Comparison of ENCODE assay signal across 21 mouse cellular contexts in genomic region chr14:106259396-106260108, GRCm38 (mm10).
A peak's percentile ranks its signal among the peaks of the same experiment; 100 is the strongest.
DNase-seq lines count a peak whose midpoint lies in the region; ATAC-seq and TF ChIP-seq lines count a peak whose summit lies in the region.
"Had no signal": no experiment of that assay in that cellular context is flagged by ENCODE, and none has a peak within 500 bp of the region (broad histone marks: within the 10 kb centered on the region; RNA-seq: fewer than 3 reads in every experiment).

No protein-coding gene starts in this region.

- no peaks in the 10 kb centered on the region for H3K9me3 ChIP-seq in kidney, postnatal 0 days (replicated peaks; ENCODE audit: low read length)
- H3K9me3 ChIP-seq: heart, embryonic 15.5 days; hindbrain, embryonic 10.5 days; liver, embryonic 13.5 days had no signal

- H3K4me2 ChIP-seq in kidney, postnatal 0 days (ENCODE audit: low read length), result no peak overlapping the region
- H3K4me2 ChIP-seq: embryonic facial prominence, embryonic 13.5 days; heart, embryonic 15.5 days; liver, embryonic 13.5 days; midbrain, embryonic 12.5 days had no signal

- 40% methylated on average over 4 of the region's 4 CpGs for WGBS in kidney, postnatal 0 days

- H3K4me1 ChIP-seq in kidney, postnatal 0 days (replicated peaks; ENCODE audit: insufficient read depth, low read length), result no peaks in the 10 kb centered on the region
- H3K4me1 ChIP-seq: embryonic facial prominence, embryonic 13.5 days; heart, embryonic 15.5 days; hindbrain, embryonic 10.5 days; liver, embryonic 13.5 days; midbrain, embryonic 12.5 days had no signal

- TF ChIP-seq CTCF in kidney, postnatal 0 days (IDR thresholded peaks at IDR 0.05; ENCODE audit: low read depth), result no peak

- no peaks in the 10 kb centered on the region for H3K36me3 ChIP-seq in kidney, postnatal 0 days (ENCODE audit: insufficient read depth, low read length)
- H3K36me3 ChIP-seq: embryonic facial prominence, embryonic 13.5 days; G1E; heart, embryonic 15.5 days; hindbrain, embryonic 10.5 days; liver, embryonic 13.5 days; midbrain, embryonic 12.5 days had no signal

- ATAC-seq in kidney, postnatal 0 days (replicated peaks; ENCODE audit: low FRiP score, low read depth), result no peak; the same call in 1 of the 2 replicates
- ATAC-seq in inflammation-experienced regulatory T-cells, adult 6 months, result no peak
- ATAC-seq: CD4-positive, CD25-positive, alpha-beta regulatory T cell, adult 4 months had no signal

- DNase-seq in kidney, postnatal 0 days (ENCODE audit: low spot score), result peak; percentile 80
- no peak for DNase-seq in kidney, postnatal 4 days
- DNase-seq in right cerebral cortex, adult 18-20 months, result peak; percentile 4
- no peak for DNase-seq in right cerebral cortex, postnatal 14 days
- peak; percentile 46 for DNase-seq in forelimb bud, embryonic 11.5 days (ENCODE audit: low read depth, low spot score)
- DNase-seq in heart, adult 18-20 months, result no peak
- DNase-seq: cerebellum, adult 11 months; heart, adult 2 months; kidney, postnatal 14 days; layer of hippocampus, adult 9-11 months; liver, embryonic 13.5 days; right cerebral cortex, postnatal 4 days; thymus, postnatal 25 days had no signal

- no peak overlapping the region for H3K9ac ChIP-seq in kidney, postnatal 0 days (ENCODE audit: low read depth, low read length)
- H3K9ac ChIP-seq: embryonic facial prominence, embryonic 13.5 days; heart, embryonic 15.5 days; liver, embryonic 13.5 days; midbrain, embryonic 12.5 days had no signal

- no peaks in the 10 kb centered on the region for H3K27me3 ChIP-seq in kidney, postnatal 0 days (ENCODE audit: insufficient read depth, low read length)
- H3K27me3 ChIP-seq: embryonic facial prominence, embryonic 13.5 days; heart, embryonic 15.5 days; liver, embryonic 13.5 days; midbrain, embryonic 12.5 days had no signal

- H3K4me3 ChIP-seq in kidney, postnatal 0 days (replicated peaks; ENCODE audit: low read depth, low read length), result no peak overlapping the region
- H3K4me3 ChIP-seq: embryonic facial prominence, embryonic 13.5 days; heart, adult 2 months; heart, embryonic 15.5 days; hindbrain, embryonic 10.5 days; liver, embryonic 13.5 days; midbrain, embryonic 12.5 days had no signal

- no peak overlapping the region for H3K27ac ChIP-seq in kidney, postnatal 0 days
- H3K27ac ChIP-seq: embryonic facial prominence, embryonic 13.5 days; heart, adult 2 months; heart, embryonic 15.5 days; hindbrain, embryonic 10.5 days; liver, embryonic 13.5 days; macrophage; midbrain, embryonic 12.5 days had no signal

Comparison
In these comparisons a context has a peak if more than half of its experiments do, and no peak if none do; other contexts are left out.
1. DNase-seq: peak in kidney, postnatal 0 days (single experiment), right cerebral cortex, adult 18-20 months (single experiment) and forelimb bud, embryonic 11.5 days (single experiment); none in kidney, postnatal 4 days (0 of 2), right cerebral cortex, postnatal 14 days (single experiment) and heart, adult 18-20 months (0 of 2).